Mouse (Mus musculus): Measurements from ENCODE around the gene Coq8a. TPM values are rescaled to one million over a fixed set of nuclear protein-coding genes. Genes with fewer than 3 reads are reported as not detected.

Coq8a gene
- polyA plus RNA-seq (2015; fragmentation: Nextera tagmentation; extraction: Ambion mirVana): 8.9 and 12.8 TPM in 2 replicates

GRCm38 (mm10) chr1:180198959-180199714 is at the start of gene Coq8a:
Gene Coq8a, minus strand, starts transcription at chr1:180199602.

Other genes starting within 250 kb of the Coq8a start
- gene Cdc42bpa, start 239.1 kb downstream of the Coq8a start, polyA plus RNA-seq (2015; fragmentation: Nextera tagmentation; extraction: Ambion mirVana): 11.2 and 14.4 TPM in 2 replicates
- 12.7 and 16.8 TPM in 2 replicates for gene Psen2, start 63.8 kb upstream of the Coq8a start, polyA plus RNA-seq (2015; fragmentation: Nextera tagmentation; extraction: Ambion mirVana)
- gene Itpkb, start 130.9 kb upstream of the Coq8a start, polyA plus RNA-seq (2015; fragmentation: Nextera tagmentation; extraction: Ambion mirVana): 10.5 and 11.9 TPM in 2 replicates